Mouse (Mus musculus) ZHBTc4 (cell line): ENCODE data around the gene Efna5.
A peak's percentile ranks its signal among the peaks of the same experiment; 100 is the strongest.

Source experiments
- DNase-seq: peaks from one replicate; pipeline ENCODE4 v3.0.0-alpha.2; 2011; ENCODE audit warnings: low read depth, low spot score

Efna5 gene

GRCm38 (mm10) chr17:62788783-62789182 is 92.3 kb downstream of the Efna5 start:
- no peak for DNase-seq

GRCm38 (mm10) chr17:62787855-62788254 is 93.3 kb downstream of the Efna5 start:
- no peak for DNase-seq

GRCm38 (mm10) chr17:62786602-62786907 is 94.6 kb downstream of the Efna5 start:
- DNase-seq = no peak

- DNase-seq = no peak
Observed at GRCm38 (mm10) chr17:62785781-62786601, 95.1 kb downstream of the Efna5 start.

GRCm38 (mm10) chr17:62784274-62785171 is 96.6 kb downstream of the Efna5 start:
- no peak for DNase-seq

GRCm38 (mm10) chr17:62783524-62784273 is 97.4 kb downstream of the Efna5 start:
- DNase-seq = peak; percentile 90

- DNase-seq = no peak
Observed at GRCm38 (mm10) chr17:62782826-62783404, 98.2 kb downstream of the Efna5 start.

- DNase-seq = no peak
Observed at GRCm38 (mm10) chr17:62781120-62781519, 100.0 kb downstream of the Efna5 start.

- DNase-seq = no peak
Observed at GRCm38 (mm10) chr17:62777858-62778564, 103.1 kb downstream of the Efna5 start.

- DNase-seq = no peak
Observed at GRCm38 (mm10) chr17:62776710-62777109, 104.4 kb downstream of the Efna5 start.

- no peak for DNase-seq
Observed at GRCm38 (mm10) chr17:62775976-62776375, 105.1 kb downstream of the Efna5 start.

- no peak for DNase-seq
Observed at GRCm38 (mm10) chr17:62775401-62775800, 105.7 kb downstream of the Efna5 start.

GRCm38 (mm10) chr17:62774749-62775148 is 106.4 kb downstream of the Efna5 start:
- no peak for DNase-seq

GRCm38 (mm10) chr17:62766705-62767104 is 114.4 kb downstream of the Efna5 start:
- no peak for DNase-seq

GRCm38 (mm10) chr17:62765165-62765564 is 116.0 kb downstream of the Efna5 start:
- DNase-seq = no peak

- no peak for DNase-seq
Observed at GRCm38 (mm10) chr17:62756951-62757350, 124.2 kb downstream of the Efna5 start.

- DNase-seq = no peak
Observed at GRCm38 (mm10) chr17:62755635-62756034, 125.5 kb downstream of the Efna5 start.

GRCm38 (mm10) chr17:62754638-62755037 is 126.5 kb downstream of the Efna5 start:
- DNase-seq = no peak

- no peak for DNase-seq
Observed at GRCm38 (mm10) chr17:62752381-62752889, 128.7 kb downstream of the Efna5 start.

- DNase-seq = no peak
Observed at GRCm38 (mm10) chr17:62750647-62751046, 130.5 kb downstream of the Efna5 start.
